14 mouse cellular contexts compared by ENCODE assay signal in the genomic region with DNA sequence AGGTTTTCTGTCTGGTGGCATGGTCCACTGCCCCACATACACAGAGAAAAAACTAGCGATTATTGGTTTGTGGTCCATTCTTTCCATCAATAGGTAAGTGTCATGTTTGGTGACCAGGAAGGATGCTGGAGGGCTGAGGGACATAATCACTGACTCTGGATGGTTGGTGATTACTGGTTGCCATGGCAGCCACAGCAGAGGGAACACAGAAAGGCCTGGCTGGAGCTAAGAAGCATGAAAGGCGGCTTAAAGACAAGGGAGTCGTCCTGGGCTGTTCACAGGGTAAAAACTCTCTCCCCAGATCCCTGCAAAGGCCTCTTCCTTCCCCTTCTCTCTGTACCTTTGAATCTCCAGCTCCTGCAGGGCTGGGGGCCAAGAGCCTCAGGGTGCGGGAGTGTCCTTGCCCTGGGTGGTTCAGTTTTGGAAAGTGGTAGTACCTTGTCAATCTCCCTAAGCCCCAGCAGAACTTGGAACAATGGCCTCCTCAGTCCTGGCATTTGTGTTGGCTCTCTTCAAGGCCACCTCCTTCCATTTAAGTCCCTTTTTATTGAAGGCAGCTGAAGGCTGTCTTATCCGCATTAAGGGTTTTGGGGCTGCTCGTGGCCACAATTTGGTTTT. TPM values are rescaled to one million over a fixed set of nuclear protein-coding genes. Genes with fewer than 3 reads are reported as not detected.
A peak's percentile ranks its signal among the peaks of the same experiment; 100 is the strongest.
DNase-seq lines count a peak whose midpoint lies in the region; ATAC-seq and TF ChIP-seq lines count a peak whose summit lies in the region.
"Had no signal": no experiment of that assay in that cellular context is flagged by ENCODE, and none has a peak within 500 bp of the region (broad histone marks: within the 10 kb centered on the region; RNA-seq: fewer than 3 reads in every experiment).

No protein-coding gene starts in this region.

- TF ChIP-seq CTCF in hindbrain, postnatal 0 days (IDR thresholded peaks at IDR 0.05; ENCODE audit: low read depth) = no peak

- DNase-seq in adrenal gland, adult 2 months = peak; percentile 44
- no peak for DNase-seq in adrenal gland, postnatal 25 days
- DNase-seq in forebrain, embryonic 14.5 days (ENCODE audit: low spot score) = peak; percentile 50
- DNase-seq in hindbrain, postnatal 0 days (ENCODE audit: low spot score) = peak; percentile 54
- no peak for DNase-seq in spleen, postnatal 36 days (ENCODE audit: low spot score in 2 of 2)
- DNase-seq in right cerebral cortex, postnatal 10 days (ENCODE audit: low spot score in 2 of 2) = no peak
- no peak for DNase-seq in lung, postnatal 10 days
- DNase-seq: cerebellum, postnatal 10 days; heart, postnatal 4 days; liver; lung, embryonic 14.5 days had no signal

- H3K9ac ChIP-seq in forebrain, embryonic 14.5 days (ENCODE audit: low read length) = no peak overlapping the region
- H3K9ac ChIP-seq in hindbrain, postnatal 0 days (replicated peaks; ENCODE audit: low read length) = no peak overlapping the region
- no peak overlapping the region for H3K9ac ChIP-seq in neural tube, embryonic 14.5 days (replicated peaks; ENCODE audit: low read depth, low read length)
- H3K9ac ChIP-seq: embryonic facial prominence, embryonic 15.5 days; lung, embryonic 14.5 days had no signal

- no peak overlapping the region for H3K4me2 ChIP-seq in forebrain, embryonic 14.5 days (ENCODE audit: low read length)
- no peak overlapping the region for H3K4me2 ChIP-seq in hindbrain, postnatal 0 days (ENCODE audit: low read depth, low read length)
- H3K4me2 ChIP-seq in neural tube, embryonic 14.5 days (ENCODE audit: low read depth, low read length) = no peak overlapping the region
- H3K4me2 ChIP-seq: embryonic facial prominence, embryonic 15.5 days; lung, embryonic 14.5 days had no signal

- peak; percentile 75; the same call in 1 of the 2 replicates for ATAC-seq in forebrain, embryonic 14.5 days
- peak; percentile 75 for ATAC-seq in hindbrain, postnatal 0 days
- peak; percentile 44; the same call in 1 of the 2 replicates for ATAC-seq in neural tube, embryonic 14.5 days (ENCODE audit: low read depth)

- H3K27me3 ChIP-seq in forebrain, embryonic 14.5 days (replicated peaks; ENCODE audit: control insufficient read depth, insufficient read depth, low read length) = no peaks in the 10 kb centered on the region
- H3K27me3 ChIP-seq in hindbrain, postnatal 0 days (ENCODE audit: insufficient read depth, low read length) = no peaks in the 10 kb centered on the region
- H3K27me3 ChIP-seq in neural tube, embryonic 14.5 days (ENCODE audit: control insufficient read depth, insufficient read depth, low read length) = no peaks in the 10 kb centered on the region
- H3K27me3 ChIP-seq: embryonic facial prominence, embryonic 15.5 days had no signal

- no peaks in the 10 kb centered on the region for H3K4me1 ChIP-seq in forebrain, embryonic 14.5 days (ENCODE audit: control insufficient read depth, insufficient read depth, low read length)
- no peaks in the 10 kb centered on the region for H3K4me1 ChIP-seq in hindbrain, postnatal 0 days (ENCODE audit: insufficient read depth, low read length)
- H3K4me1 ChIP-seq in neural tube, embryonic 14.5 days (ENCODE audit: control insufficient read depth, insufficient read depth, low read length) = no peaks in the 10 kb centered on the region; the same call in 1 of the 2 replicates

- H3K9me3 ChIP-seq in forebrain, embryonic 14.5 days (replicated peaks; ENCODE audit: control insufficient read depth, low read length) = no peaks in the 10 kb centered on the region
- H3K9me3 ChIP-seq in hindbrain, postnatal 0 days (ENCODE audit: low read length) = no peaks in the 10 kb centered on the region
- H3K9me3 ChIP-seq in neural tube, embryonic 14.5 days (ENCODE audit: control insufficient read depth, low read length) = no peaks in the 10 kb centered on the region
- H3K9me3 ChIP-seq: embryonic facial prominence, embryonic 15.5 days had no signal

- 10% methylated on average over 6 of the region's 6 CpGs for WGBS in forebrain, embryonic 14.5 days
- WGBS in hindbrain, postnatal 0 days = 32% methylated on average over 6 of the region's 6 CpGs
- 42% methylated on average over 6 of the region's 6 CpGs for WGBS in neural tube, embryonic 14.5 days

- no peaks in the 10 kb centered on the region for H3K36me3 ChIP-seq in forebrain, embryonic 14.5 days (ENCODE audit: control insufficient read depth, insufficient read depth, low read length)
- no peaks in the 10 kb centered on the region for H3K36me3 ChIP-seq in hindbrain, postnatal 0 days (ENCODE audit: insufficient read depth, low read length)
- H3K36me3 ChIP-seq in neural tube, embryonic 14.5 days (ENCODE audit: control insufficient read depth, insufficient read depth, low read length) = no peaks in the 10 kb centered on the region
- H3K36me3 ChIP-seq: embryonic facial prominence, embryonic 15.5 days had no signal

- no peak overlapping the region for H3K4me3 ChIP-seq in forebrain, embryonic 14.5 days (ENCODE audit: low read depth, low read length)
- no peak overlapping the region for H3K4me3 ChIP-seq in hindbrain, postnatal 0 days (ENCODE audit: low read length)
- H3K4me3 ChIP-seq in neural tube, embryonic 14.5 days (ENCODE audit: low read depth, low read length) = no peak overlapping the region
- H3K4me3 ChIP-seq: embryonic facial prominence, embryonic 15.5 days; layer of hippocampus, adult 2 months had no signal

- H3K27ac ChIP-seq in forebrain, embryonic 14.5 days (ENCODE audit: low read depth, low read length) = peak overlapping the region; percentile 58; the same call in 1 of the 2 replicates
- H3K27ac ChIP-seq in hindbrain, postnatal 0 days = no peak overlapping the region
- H3K27ac ChIP-seq in neural tube, embryonic 14.5 days (ENCODE audit: low read depth, low read length) = no peak overlapping the region
- H3K27ac ChIP-seq: embryonic facial prominence, embryonic 15.5 days; layer of hippocampus, adult 2 months had no signal

RNA-seq across cellular contexts. Expression of gene Nsun7, which starts 15.5 kb away (rescaled TPM):
- total RNA-seq in adrenal gland, adult 2 months (2021) = under 1 TPM; 0.40 to 0.45 TPM
- polyA plus RNA-seq in adrenal gland, adult 2 months (2012; rRNA removed) = 0.22 TPM in 2 replicates
- total RNA-seq in adrenal gland, postnatal 25 days (2021) = 0.29 and 0.70 TPM in 2 replicates
- polyA plus RNA-seq in forebrain, embryonic 14.5 days (2014; fragmentation: Nextera tagmentation; extraction: Ambion mirVana) = 0.74 and 1.2 TPM in 2 replicates
- 2.3 and 3.7 TPM in 2 replicates for total RNA-seq in hindbrain, postnatal 0 days (2014; rRNA removed)
- polyA plus RNA-seq in hindbrain, postnatal 0 days (2015; fragmentation: Nextera tagmentation; extraction: Ambion mirVana) = 3.0 and 3.5 TPM in 2 replicates
- polyA plus RNA-seq in neural tube, embryonic 14.5 days (2014; fragmentation: Nextera tagmentation; extraction: Ambion mirVana) = 2.6 and 2.9 TPM in 2 replicates

Comparison
In these comparisons a context has a peak if more than half of its experiments do, and no peak if none do; other contexts are left out.
1. DNase-seq: peak in adrenal gland, adult 2 months (single experiment), forebrain, embryonic 14.5 days (single experiment) and hindbrain, postnatal 0 days (single experiment); none in adrenal gland, postnatal 25 days (single experiment), spleen, postnatal 36 days (0 of 2), right cerebral cortex, postnatal 10 days (0 of 2) and lung, postnatal 10 days (single experiment).
2. Peak in every context shown above with its lines, with median percentiles within 50 percentile points of each other: ATAC-seq.